Mouse (Mus musculus): ENCODE results near the gene Ehd4. TPM values are rescaled to one million over a fixed set of nuclear protein-coding genes. Genes with fewer than 3 reads are reported as not detected.
A peak's percentile ranks its signal among the peaks of the same experiment; 100 is the strongest.

Gene Ehd4
- polyA plus RNA-seq, 1 experiment from 2014 or later = 59.7 TPM

GRCm38 (mm10) chr2:120054771-120055552, 99.4 kb downstream of the Ehd4 start:
- Histone ChIP-seq H3K4me1 (peaks cover 6% of the 10 kb centered on the region), H3K4me3 (replicated peaks) (no peak overlapping the region), H3K36me3 (no peaks in the 10 kb centered on the region), H3K9me3 (replicated peaks) (no peaks in the 10 kb centered on the region), H3K27ac (replicated peaks) (no peak overlapping the region), H3K9ac (no peak overlapping the region), H3K4me2 (replicated peaks) (no peak overlapping the region), H3K27me3 (no peaks in the 10 kb centered on the region)
- 90% methylated on average over 12 of the region's 12 CpGs for WGBS
- no peak for ATAC-seq (ENCODE audit: insufficient number of reproducible peaks, low FRiP score, low TSS enrichment, low read depth)

- H3K9ac ChIP-seq = no peak overlapping the region
- H3K4me2 ChIP-seq (replicated peaks) = no peak overlapping the region
- peaks cover 5% of the 10 kb centered on the region for H3K4me1 ChIP-seq
- no peaks in the 10 kb centered on the region for H3K36me3 ChIP-seq
- no peak for ATAC-seq (ENCODE audit: insufficient number of reproducible peaks, low FRiP score, low TSS enrichment, low read depth)
- no peaks in the 10 kb centered on the region for H3K27me3 ChIP-seq
- 52% methylated on average over 6 of the region's 6 CpGs for WGBS
- no peak overlapping the region for H3K4me3 ChIP-seq (replicated peaks)
- no peak overlapping the region for H3K27ac ChIP-seq (replicated peaks)
- no peaks in the 10 kb centered on the region for H3K9me3 ChIP-seq (replicated peaks)
These were observed 103.0 kb downstream of the Ehd4 start for GRCm38 (mm10) chr2:120051405-120051804.

- Histone ChIP-seq H3K27me3 (no peaks in the 10 kb centered on the region), H3K9ac (no peak overlapping the region), H3K27ac (replicated peaks) (no peak overlapping the region), H3K36me3 (no peaks in the 10 kb centered on the region), H3K4me1 (peaks cover 16% of the 10 kb centered on the region), H3K9me3 (replicated peaks) (no peaks in the 10 kb centered on the region), H3K4me2 (replicated peaks) (no peak overlapping the region), H3K4me3 (replicated peaks) (no peak overlapping the region)
- ATAC-seq (ENCODE audit: insufficient number of reproducible peaks, low FRiP score, low TSS enrichment, low read depth) = no peak
- 55% methylated on average over 10 of the region's 10 CpGs for WGBS
These were observed 104.7 kb downstream of the Ehd4 start for GRCm38 (mm10) chr2:120049632-120050274.

DNA sequence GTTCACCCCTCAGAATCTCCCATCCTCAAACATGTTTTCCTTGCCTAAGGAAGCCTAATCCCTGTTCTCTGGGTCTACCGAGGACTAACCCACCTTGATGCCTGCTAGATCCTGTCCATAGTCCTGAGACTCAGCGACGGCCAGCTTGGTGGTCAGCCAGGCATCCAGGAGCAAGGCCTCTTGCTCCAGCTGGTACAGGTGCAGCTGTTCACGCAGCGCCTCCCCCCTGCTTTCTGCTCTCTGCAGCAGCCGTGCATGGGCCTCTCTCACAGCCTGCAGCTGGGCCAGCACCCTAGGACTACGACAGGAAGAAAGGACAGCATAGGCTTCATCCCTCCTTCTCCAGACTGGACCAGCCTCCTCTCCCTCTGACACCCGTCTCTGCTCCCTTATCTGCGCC, 106.2 kb downstream of the Ehd4 start:
- H3K36me3 ChIP-seq = no peaks in the 10 kb centered on the region
- no peak overlapping the region for H3K4me2 ChIP-seq (replicated peaks)
- H3K4me3 ChIP-seq (replicated peaks) = no peak overlapping the region
- peaks cover 24% of the 10 kb centered on the region for H3K4me1 ChIP-seq
- no peaks in the 10 kb centered on the region for H3K9me3 ChIP-seq (replicated peaks)
- H3K27me3 ChIP-seq = no peaks in the 10 kb centered on the region
- WGBS = 74% methylated on average over 9 of the region's 9 CpGs
- H3K9ac ChIP-seq = no peak overlapping the region
- no peak overlapping the region for H3K27ac ChIP-seq (replicated peaks)
- ATAC-seq (ENCODE audit: insufficient number of reproducible peaks, low FRiP score, low TSS enrichment, low read depth) = no peak

- Histone ChIP-seq H3K4me2 (replicated peaks) (no peak overlapping the region), H3K9ac (no peak overlapping the region)
These were observed 107.7 kb downstream of the Ehd4 start for GRCm38 (mm10) chr2:120046486-120047310.

DNA sequence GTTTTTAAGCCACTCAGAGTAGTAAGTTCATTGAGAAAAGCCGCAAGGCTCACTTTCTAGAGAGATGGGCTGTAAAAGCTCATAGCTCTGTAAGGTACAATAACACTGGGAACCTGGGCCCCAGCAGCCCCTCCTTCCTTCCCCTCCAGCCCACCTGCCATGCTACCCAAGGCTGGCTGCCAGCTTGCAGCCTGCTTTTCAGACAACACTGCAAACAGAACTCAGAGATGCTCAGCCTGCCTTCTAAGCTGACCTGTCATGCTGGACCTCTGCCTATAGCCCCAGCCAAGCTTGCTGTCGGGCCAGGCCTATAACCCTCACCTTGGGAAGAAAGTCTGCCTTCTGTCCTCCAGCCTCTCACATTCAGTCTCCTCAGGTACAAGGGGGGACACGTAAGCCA, 109.7 kb downstream of the Ehd4 start:
- Histone ChIP-seq H3K27me3 (no peaks in the 10 kb centered on the region), H3K4me1 (peaks cover 24% of the 10 kb centered on the region), H3K27ac (replicated peaks) (peak overlapping the region; percentile 55; the same call in 1 of the 2 replicates), H3K4me2 (replicated peaks) (no peak overlapping the region), H3K9me3 (replicated peaks) (no peaks in the 10 kb centered on the region), H3K4me3 (replicated peaks) (no peak overlapping the region), H3K9ac (no peak overlapping the region), H3K36me3 (peaks cover 26% of the 10 kb centered on the region)
- ATAC-seq (ENCODE audit: insufficient number of reproducible peaks, low FRiP score, low TSS enrichment, low read depth) = no peak
- WGBS = 71% methylated on average over 3 of the region's 3 CpGs

More at GRCm38 (mm10) chr2:120046486-120047310, 107.7 kb downstream of the Ehd4 start:
- WGBS = 56% methylated on average over 14 of the region's 14 CpGs
- H3K4me1 ChIP-seq = peaks cover 24% of the 10 kb centered on the region
- no peaks in the 10 kb centered on the region for H3K27me3 ChIP-seq
- H3K36me3 ChIP-seq = peaks cover 7% of the 10 kb centered on the region
- no peak overlapping the region for H3K4me3 ChIP-seq (replicated peaks)
- ATAC-seq (ENCODE audit: insufficient number of reproducible peaks, low FRiP score, low TSS enrichment, low read depth) = no peak
- no peaks in the 10 kb centered on the region for H3K9me3 ChIP-seq (replicated peaks)
- no peak overlapping the region for H3K27ac ChIP-seq (replicated peaks)

DNA sequence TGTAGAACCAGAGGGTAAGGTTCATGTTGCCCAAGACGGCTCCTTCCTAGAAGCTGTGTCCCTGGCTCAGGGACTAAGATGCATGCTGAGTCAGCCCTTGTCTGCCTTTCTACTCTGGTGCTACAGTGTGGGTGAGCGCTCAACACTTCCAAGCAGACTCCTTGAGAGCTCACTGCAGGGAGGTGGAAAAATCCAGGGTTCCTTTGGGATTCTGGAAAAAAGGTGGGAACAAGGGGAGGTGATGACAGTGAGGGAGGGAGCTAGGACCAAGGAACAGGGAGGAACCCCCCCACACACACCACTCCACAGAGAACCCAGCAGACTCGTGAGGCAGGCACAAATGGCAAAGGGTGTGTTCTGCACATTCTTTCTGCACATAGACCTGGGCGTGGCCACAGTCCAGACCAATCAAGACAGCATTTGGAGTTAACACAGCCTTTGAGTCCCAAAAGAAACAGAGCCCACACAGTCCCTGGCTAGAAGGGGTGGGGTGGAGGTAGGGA, 110.3 kb downstream of the Ehd4 start:
- 43% methylated on average over 4 of the region's 4 CpGs for WGBS
- peaks cover 24% of the 10 kb centered on the region for H3K4me1 ChIP-seq
- H3K9ac ChIP-seq = no peak overlapping the region
- no peak overlapping the region for H3K4me2 ChIP-seq (replicated peaks)
- H3K27me3 ChIP-seq = no peaks in the 10 kb centered on the region
- no peaks in the 10 kb centered on the region for H3K9me3 ChIP-seq (replicated peaks)
- H3K4me3 ChIP-seq (replicated peaks) = no peak overlapping the region
- H3K27ac ChIP-seq (replicated peaks) = peak overlapping the region; percentile 55; the same call in 1 of the 2 replicates
- H3K36me3 ChIP-seq = peaks cover 31% of the 10 kb centered on the region
- ATAC-seq (ENCODE audit: insufficient number of reproducible peaks, low FRiP score, low TSS enrichment, low read depth) = peak; percentile 55

GRCm38 (mm10) chr2:120040991-120041390, 113.4 kb downstream of the Ehd4 start:
- H3K4me3 ChIP-seq (replicated peaks) = no peak overlapping the region
- no peaks in the 10 kb centered on the region for H3K27me3 ChIP-seq
- H3K27ac ChIP-seq (replicated peaks) = no peak overlapping the region
- peaks cover 55% of the 10 kb centered on the region for H3K36me3 ChIP-seq
- H3K4me2 ChIP-seq (replicated peaks) = no peak overlapping the region
- H3K9me3 ChIP-seq (replicated peaks) = no peaks in the 10 kb centered on the region
- H3K9ac ChIP-seq = no peak overlapping the region
- peaks cover 15% of the 10 kb centered on the region for H3K4me1 ChIP-seq
- no peak for ATAC-seq (ENCODE audit: insufficient number of reproducible peaks, low FRiP score, low TSS enrichment, low read depth)
- 93% methylated on average over 5 of the region's 5 CpGs for WGBS

Other genes with a start within 250 kb of the Ehd4 start
- gene Mapkbp1, start 181.9 kb downstream of the Ehd4 start, polyA plus RNA-seq (2015; fragmentation: Nextera tagmentation; extraction: Ambion mirVana) = 5.2 TPM in 2 replicates
- gene Jmjd7, start 127.1 kb downstream of the Ehd4 start, polyA plus RNA-seq (2015; fragmentation: Nextera tagmentation; extraction: Ambion mirVana) = 16.7 and 20.8 TPM in 2 replicates
- gene Gm28042, start 127.1 kb downstream of the Ehd4 start, polyA plus RNA-seq (2015; fragmentation: Nextera tagmentation; extraction: Ambion mirVana) = 3.7 and 6.1 TPM in 2 replicates
- 2.4 and 3.8 TPM in 2 replicates for gene Pla2g4b, start 121.2 kb downstream of the Ehd4 start, polyA plus RNA-seq (2015; fragmentation: Nextera tagmentation; extraction: Ambion mirVana)
- 2.7 and 3.4 TPM in 2 replicates for gene Pla2g4e, start 90.7 kb upstream of the Ehd4 start, polyA plus RNA-seq (2015; fragmentation: Nextera tagmentation; extraction: Ambion mirVana)
- gene Pla2g4d, start 134.6 kb upstream of the Ehd4 start, polyA plus RNA-seq (2015; fragmentation: Nextera tagmentation; extraction: Ambion mirVana) = 0.56 and 1.4 TPM in 2 replicates
- 10.4 and 12.6 TPM in 2 replicates for gene Pla2g4f, start 159.6 kb upstream of the Ehd4 start, polyA plus RNA-seq (2015; fragmentation: Nextera tagmentation; extraction: Ambion mirVana)
- 23.4 TPM in 2 replicates for gene Vps39, start 198.5 kb upstream of the Ehd4 start, polyA plus RNA-seq (2015; fragmentation: Nextera tagmentation; extraction: Ambion mirVana)
- gene Ganc, start 249.3 kb upstream of the Ehd4 start, polyA plus RNA-seq (2015; fragmentation: Nextera tagmentation; extraction: Ambion mirVana) = 10.3 and 11.1 TPM in 2 replicates
- gene Tmem87a, start 249.5 kb upstream of the Ehd4 start, polyA plus RNA-seq (2015; fragmentation: Nextera tagmentation; extraction: Ambion mirVana) = 10.8 and 12.2 TPM in 2 replicates

Data from embryonic facial prominence, embryonic 15.5 days (tissue).